Mouse (Mus musculus): ENCODE measurements around the gene Hip1r. TPM values are rescaled to one million over a fixed set of nuclear protein-coding genes. Genes with fewer than 3 reads are reported as not detected.
A peak's percentile ranks its signal among the peaks of the same experiment; 100 is the strongest.

The Hip1r gene
- polyA plus RNA-seq, 1 experiment from 2014 or later = 13.5 TPM

DNA sequence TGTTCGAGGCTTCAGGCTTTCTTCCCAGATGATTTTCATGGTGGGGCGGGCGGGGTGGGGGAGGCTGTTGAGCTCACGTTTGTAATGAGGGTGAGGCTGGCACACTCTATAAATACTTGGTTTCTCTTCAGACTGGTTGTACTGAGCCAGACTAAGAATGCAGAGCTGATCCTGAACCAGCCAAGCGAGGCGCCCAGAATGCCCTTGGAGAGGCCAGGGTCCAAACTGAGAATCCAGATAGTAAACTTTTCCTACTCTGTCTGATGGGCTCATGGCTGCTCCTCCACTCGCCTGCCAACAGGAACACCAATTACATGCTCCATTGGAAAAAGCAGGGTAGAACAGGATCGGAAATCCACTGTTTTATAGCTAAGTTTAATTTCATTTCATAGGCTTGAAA, 4.2 kb upstream of the Hip1r start:
- 68% methylated on average over 8 of the region's 8 CpGs for WGBS (ENCODE audit: insufficient replicate concordance)
- DNase-seq = no peak

DNA sequence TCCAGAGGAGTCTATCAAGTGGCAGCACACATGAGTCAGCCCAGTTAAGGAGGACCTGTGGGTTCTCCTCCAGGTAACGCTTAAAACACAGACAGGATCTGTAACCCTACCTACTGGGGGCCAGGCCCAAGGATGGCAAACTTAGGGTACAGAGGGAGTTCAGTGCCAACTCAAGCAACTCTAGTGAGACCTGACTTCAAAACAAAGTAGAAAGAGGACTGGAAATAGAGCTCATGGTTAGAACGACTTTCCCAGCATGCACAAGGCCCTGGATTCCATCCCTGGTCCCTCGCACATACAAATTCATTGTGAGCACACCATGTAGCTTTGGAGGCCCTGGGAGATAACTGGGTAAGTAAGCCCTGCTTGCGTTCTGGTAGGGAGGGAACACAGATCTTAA, 2.9 kb upstream of the Hip1r start:
- ATAC-seq (no peak), DNase-seq (no peak)
- no peak for TF ChIP-seq EP300 (IDR thresholded peaks at IDR 0.05; ENCODE audit: low read depth)
- TF ChIP-seq CTCF (IDR thresholded peaks at IDR 0.05; ENCODE audit: low read depth) = no peak
- Histone ChIP-seq H3K9me3 (ENCODE audit: low read length) (no peaks in the 10 kb centered on the region), H3K27me3 (ENCODE audit: insufficient read depth, low read length) (peaks cover 6% of the 10 kb centered on the region; the same call in 1 of the 2 replicates), H3K9ac (replicated peaks) (no peak overlapping the region), H3K4me2 (ENCODE audit: low read depth, low read length) (no peak overlapping the region), H3K4me3 (ENCODE audit: low read depth, low read length) (no peak overlapping the region), H3K4me1 (ENCODE audit: insufficient read depth) (peaks cover 3% of the 10 kb centered on the region), H3K27ac (ENCODE audit: low read depth) (no peak overlapping the region), H3K36me3 (replicated peaks; ENCODE audit: insufficient read depth, low read length) (no peaks in the 10 kb centered on the region)
- WGBS (ENCODE audit: insufficient replicate concordance) = 79% methylated on average over 4 of the region's 4 CpGs

More for the DNA sequence above, 4.2 kb upstream of the Hip1r start:
- Histone ChIP-seq H3K4me1 (ENCODE audit: insufficient read depth) (peaks cover 3% of the 10 kb centered on the region; the same call in 1 of the 2 replicates), H3K27ac (ENCODE audit: low read depth) (no peak overlapping the region), H3K27me3 (ENCODE audit: insufficient read depth, low read length) (peaks cover 6% of the 10 kb centered on the region; the same call in 1 of the 2 replicates), H3K36me3 (replicated peaks; ENCODE audit: insufficient read depth, low read length) (no peaks in the 10 kb centered on the region), H3K4me2 (ENCODE audit: low read depth, low read length) (no peak overlapping the region), H3K4me3 (ENCODE audit: low read depth, low read length) (no peak overlapping the region), H3K9me3 (ENCODE audit: low read length) (no peaks in the 10 kb centered on the region), H3K9ac (replicated peaks) (no peak overlapping the region)
- TF ChIP-seq EP300 (IDR thresholded peaks at IDR 0.05; ENCODE audit: low read depth) (no peak), CTCF (IDR thresholded peaks at IDR 0.05; ENCODE audit: low read depth) (no peak)
- no peak for ATAC-seq

DNA sequence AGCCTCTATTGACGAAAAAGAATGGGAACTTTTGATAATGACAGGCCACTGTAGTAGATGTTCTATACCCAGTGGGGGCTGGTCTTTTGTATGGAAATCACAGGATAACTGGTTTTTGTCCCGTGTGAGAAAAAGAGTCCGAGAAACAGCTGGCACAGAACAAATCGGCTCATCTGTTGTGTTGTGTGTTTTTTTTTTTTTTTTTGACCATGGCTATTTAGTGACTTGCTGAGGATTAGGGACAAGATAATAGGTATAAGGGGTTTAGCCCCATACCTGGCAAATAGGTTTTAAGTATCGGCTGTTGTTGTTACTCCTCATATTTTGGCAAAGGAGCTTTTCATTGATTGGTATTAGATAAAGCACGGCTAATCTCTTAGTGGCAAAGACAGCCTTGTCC, 975 bp upstream of the Hip1r start:
- Histone ChIP-seq H3K9ac (replicated peaks) (no peak overlapping the region), H3K4me1 (ENCODE audit: insufficient read depth) (peaks cover 15% of the 10 kb centered on the region), H3K9me3 (ENCODE audit: low read length) (no peaks in the 10 kb centered on the region), H3K27ac (ENCODE audit: low read depth) (no peak overlapping the region), H3K36me3 (replicated peaks; ENCODE audit: insufficient read depth, low read length) (no peaks in the 10 kb centered on the region), H3K27me3 (ENCODE audit: insufficient read depth, low read length) (peaks cover 6% of the 10 kb centered on the region; the same call in 1 of the 2 replicates), H3K4me3 (ENCODE audit: low read depth, low read length) (no peak overlapping the region), H3K4me2 (ENCODE audit: low read depth, low read length) (no peak overlapping the region)
- ATAC-seq = no peak
- TF ChIP-seq EP300 (IDR thresholded peaks at IDR 0.05; ENCODE audit: low read depth) = no peak
- no peak for TF ChIP-seq CTCF (IDR thresholded peaks at IDR 0.05; ENCODE audit: low read depth)
- WGBS (ENCODE audit: insufficient replicate concordance) = 56% methylated on average over 6 of the region's 6 CpGs
- no peak for DNase-seq

DNA sequence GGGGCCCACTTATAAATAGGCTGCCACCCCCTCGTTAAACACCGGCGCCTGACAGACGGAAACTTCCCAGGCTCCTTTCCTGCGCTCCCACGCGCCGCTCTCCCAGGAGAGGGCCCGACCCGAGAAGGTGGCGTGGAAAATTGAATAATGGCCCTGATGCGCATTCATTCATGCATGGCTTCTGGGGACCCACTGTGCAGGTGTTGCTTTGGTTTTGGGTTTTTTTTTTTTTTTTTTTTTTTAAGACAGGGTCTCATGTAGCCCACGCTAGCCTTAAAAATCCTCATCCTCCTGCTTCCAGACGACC, 704 bp downstream of the Hip1r start:
- WGBS (ENCODE audit: insufficient replicate concordance) = 2% methylated on average over 14 of the region's 14 CpGs
- H3K9ac ChIP-seq (replicated peaks) = peak overlapping the region; percentile 82
- H3K4me3 ChIP-seq (ENCODE audit: low read depth, low read length) = peak overlapping the region; percentile 72
- H3K27ac ChIP-seq (ENCODE audit: low read depth) = peak overlapping the region; percentile 91
- H3K36me3 ChIP-seq (replicated peaks; ENCODE audit: insufficient read depth, low read length) = no peaks in the 10 kb centered on the region
- peaks cover 25% of the 10 kb centered on the region for H3K4me1 ChIP-seq (ENCODE audit: insufficient read depth)
- no peaks in the 10 kb centered on the region for H3K9me3 ChIP-seq (ENCODE audit: low read length)
- H3K27me3 ChIP-seq (ENCODE audit: insufficient read depth, low read length) = peaks cover 6% of the 10 kb centered on the region; the same call in 1 of the 2 replicates
- ATAC-seq (no peak), DNase-seq (no peak)
- TF ChIP-seq EP300 (IDR thresholded peaks at IDR 0.05; ENCODE audit: low read depth) (no peak), CTCF (IDR thresholded peaks at IDR 0.05; ENCODE audit: low read depth) (no peak)
- H3K4me2 ChIP-seq (ENCODE audit: low read depth, low read length) = peak overlapping the region; percentile 89

DNA sequence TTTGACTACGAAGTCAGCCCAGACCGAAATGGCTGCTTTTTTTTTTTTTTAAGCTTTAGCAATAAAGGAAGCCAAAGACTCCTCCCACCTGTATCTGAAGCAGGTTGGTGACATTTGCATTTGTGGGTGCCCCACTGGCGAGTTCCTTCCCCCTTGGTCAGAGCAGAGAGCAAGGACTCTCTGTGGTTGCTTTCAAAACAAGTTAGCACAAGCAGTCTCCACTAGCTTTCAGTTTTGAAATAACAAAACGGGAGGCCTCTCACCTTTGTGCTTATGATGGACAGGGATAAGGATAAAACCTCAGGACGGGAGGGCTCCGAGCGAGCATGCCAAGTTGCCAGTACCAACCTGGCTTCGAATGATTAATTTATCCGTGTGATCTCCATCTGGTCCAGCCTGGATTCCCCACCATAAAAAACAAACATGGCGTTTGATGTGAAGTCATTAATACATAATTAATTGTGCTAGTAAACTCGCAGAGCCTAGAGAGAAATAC, 1.2 kb downstream of the Hip1r start:
- WGBS (ENCODE audit: insufficient replicate concordance) = 18% methylated on average over 11 of the region's 11 CpGs
- peaks cover 30% of the 10 kb centered on the region for H3K4me1 ChIP-seq (ENCODE audit: insufficient read depth)
- peak overlapping the region; percentile 91 for H3K27ac ChIP-seq (ENCODE audit: low read depth)

DNA sequence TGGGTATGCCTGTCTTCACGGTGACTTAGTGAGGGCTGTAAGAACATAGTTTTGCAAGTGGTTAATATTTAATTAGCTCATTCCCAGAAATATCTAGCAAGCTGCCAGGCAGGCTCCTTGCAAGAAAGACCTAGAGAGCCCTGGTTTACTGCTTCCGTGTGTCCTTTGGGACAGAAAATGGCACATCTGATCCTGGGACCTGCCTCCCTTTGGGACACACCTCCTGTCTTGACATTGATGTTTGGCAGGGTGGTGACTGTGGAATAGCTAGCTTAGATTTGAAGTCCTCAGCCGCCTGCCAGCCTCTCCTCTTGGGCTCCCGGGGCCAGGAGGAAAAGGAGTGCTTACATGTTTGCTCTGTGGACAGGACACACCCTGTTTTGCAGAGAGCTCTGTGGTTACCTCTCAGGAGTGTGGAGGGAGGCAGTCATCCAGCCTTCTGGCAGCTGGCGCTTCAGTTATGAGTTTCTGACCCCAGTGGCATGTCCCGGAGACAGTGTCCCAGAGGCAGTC, 2.3 kb downstream of the Hip1r start:
- Histone ChIP-seq H3K27ac (ENCODE audit: low read depth) (peak overlapping the region; percentile 91), H3K4me3 (ENCODE audit: low read depth, low read length) (peak overlapping the region; percentile 72), H3K9me3 (ENCODE audit: low read length) (no peaks in the 10 kb centered on the region), H3K27me3 (ENCODE audit: insufficient read depth, low read length) (peaks cover 6% of the 10 kb centered on the region; the same call in 1 of the 2 replicates), H3K9ac (replicated peaks) (peak overlapping the region; percentile 44; the same call in 1 of the 2 replicates), H3K4me1 (ENCODE audit: insufficient read depth) (peaks cover 37% of the 10 kb centered on the region), H3K4me2 (ENCODE audit: low read depth, low read length) (peak overlapping the region; percentile 89), H3K36me3 (replicated peaks; ENCODE audit: insufficient read depth, low read length) (no peaks in the 10 kb centered on the region)
- 34% methylated on average over 6 of the region's 6 CpGs for WGBS (ENCODE audit: insufficient replicate concordance)
- TF ChIP-seq CTCF (IDR thresholded peaks at IDR 0.05; ENCODE audit: low read depth) (no peak), EP300 (IDR thresholded peaks at IDR 0.05; ENCODE audit: low read depth) (no peak)
- ATAC-seq = no peak
- no peak for DNase-seq

More for the DNA sequence above, 1.2 kb downstream of the Hip1r start:
- Histone ChIP-seq H3K4me3 (ENCODE audit: low read depth, low read length) (peak overlapping the region; percentile 72), H3K36me3 (replicated peaks; ENCODE audit: insufficient read depth, low read length) (no peaks in the 10 kb centered on the region), H3K9ac (replicated peaks) (peak overlapping the region; percentile 10; the same call in 1 of the 2 replicates), H3K27me3 (ENCODE audit: insufficient read depth, low read length) (peaks cover 6% of the 10 kb centered on the region; the same call in 1 of the 2 replicates), H3K9me3 (ENCODE audit: low read length) (no peaks in the 10 kb centered on the region), H3K4me2 (ENCODE audit: low read depth, low read length) (peak overlapping the region; percentile 89)
- DNase-seq (no peak), ATAC-seq (no peak)
- TF ChIP-seq EP300 (IDR thresholded peaks at IDR 0.05; ENCODE audit: low read depth) (0 out of 2 replicates have a peak, but pooled peaks have one; percentile 16), CTCF (IDR thresholded peaks at IDR 0.05; ENCODE audit: low read depth) (no peak)

All from liver, postnatal 0 days (tissue).